Mouse (Mus musculus) embryonic facial prominence, embryonic 15.5 days (tissue): ENCODE data around the gene Ppara. TPM values are rescaled to one million over a fixed set of nuclear protein-coding genes. Genes with fewer than 3 reads are reported as not detected.

Source experiments
- microRNA counts: library from miRNA; unstranded; fragments of <30 nt; microRNA quantifications from one replicate; lab custom pipeline; 2016
- microRNA-seq: library from miRNA; unstranded; fragments of <30 nt; microRNA quantifications from one replicate; pipeline ENCODE4, GENCODE M21; 2016; ENCODE audit warnings: borderline number of aligned reads
- polyA plus RNA-seq: library from polyadenylated mRNA; unstranded; fragments of >200 nt; fragmentation: Nextera tagmentation; extraction: Ambion mirVana; gene quantifications from 2 replicates; pipeline ENCODE4 v1.2.1, GENCODE M21; 2015

Ppara gene
- polyA plus RNA-seq, 1 experiment from 2014 or later: 5.0 TPM

MicroRNAs encoded within 50 kb of the gene (microRNA counts, 519-probe panel; counts per million panel counts)
- microRNA mmu-let-7b (lab: Ali Mortazavi, UCI) (4,339 counts per million, percentile 96 among the panel's probes with 10 or more counts), microRNA mmu-let-7c (lab: Ali Mortazavi, UCI) (4,587 counts per million, percentile 97 among the panel's probes with 10 or more counts)

Small RNA genes lying within 50 kb of the gene (microRNA-seq; reads per million reads assigned to microRNA genes)
- gene Mirlet7b (5,838 reads per million, percentile 91 among the genes with 10 or more reads in this experiment), gene Mirlet7c-2 (236 reads per million, percentile 65 among the genes with 10 or more reads in this experiment)

Other genes with a start within 250 kb of the Ppara start
- gene 7530416G11Rik, start 231.8 kb upstream of the Ppara start, polyA plus RNA-seq: not detected in 2 replicates
- gene Wnt7b, start 152.5 kb upstream of the Ppara start, polyA plus RNA-seq: 36.0 and 40.9 TPM in 2 replicates
- 32.8 and 35.1 TPM in 2 replicates for gene Cdpf1, start 76.7 kb downstream of the Ppara start, polyA plus RNA-seq
- 0.29 and 0.31 TPM in 2 replicates for gene Pkdrej, start 86.8 kb downstream of the Ppara start, polyA plus RNA-seq
- gene Ttc38, start 97.3 kb downstream of the Ppara start, polyA plus RNA-seq: 6.8 and 8.8 TPM in 2 replicates
- 19.9 and 22.4 TPM in 2 replicates for gene Gtse1, start 124.8 kb downstream of the Ppara start, polyA plus RNA-seq
- gene Trmu, start 144.3 kb downstream of the Ppara start, polyA plus RNA-seq: 45.6 and 51.4 TPM in 2 replicates